Mouse (Mus musculus) hindbrain, embryonic 13.5 days (tissue): Measurements from ENCODE around the gene Cul4a. TPM values are rescaled to one million over a fixed set of nuclear protein-coding genes. Genes with fewer than 3 reads are reported as not detected.
A peak's percentile ranks its signal among the peaks of the same experiment; 100 is the strongest.
"Not testable (repeated sequence)": the region's sequence is repeated elsewhere in the genome, so short reads cannot be mapped to it uniquely, and the experiment has no call there.

Experiments
- ATAC-seq: fragments of 200-750 bp; cut with Nextera tagmentation; 2 replicates; pipeline ENCODE4 v1.8.0; 2017; ENCODE audit warnings: moderate TSS enrichment; ENCODE audit not compliant: low FRiP score
- H3K27ac ChIP-seq: fragments of 300-500 bp; sonication (generic); 2 replicates; pipeline ENCODE4 v1.5.1; 2015; ENCODE audit warnings: inconsistent platforms, mild to moderate bottlenecking, moderate library complexity
- H3K27me3 ChIP-seq: fragments of 300-500 bp; sonication (generic); 2 replicates; pipeline ENCODE4 v1.6.1; 2015; ENCODE audit warnings: mild to moderate bottlenecking, inconsistent platforms
- H3K36me3 ChIP-seq: fragments of 300-500 bp; sonication (generic); 2 replicates; pipeline ENCODE4 v1.6.1; 2015; ENCODE audit warnings: mild to moderate bottlenecking, inconsistent platforms
- H3K4me1 ChIP-seq: fragments of 300-500 bp; sonication (generic); replicated peaks from 2 replicates; pipeline ENCODE4 v1.6.1; 2015; ENCODE audit warnings: inconsistent platforms
- H3K4me2 ChIP-seq: fragments of 300-500 bp; sonication (generic); 2 replicates; pipeline ENCODE4 v1.6.1; 2015; ENCODE audit warnings: inconsistent platforms, mild to moderate bottlenecking, moderate library complexity
- H3K4me3 ChIP-seq: fragments of 300-500 bp; sonication (generic); 2 replicates; pipeline ENCODE4 v1.5.1; 2015; ENCODE audit warnings: mild to moderate bottlenecking, inconsistent platforms
- H3K9ac ChIP-seq: fragments of 300-500 bp; sonication (generic); 2 replicates; pipeline ENCODE4 v1.6.1; 2015; ENCODE audit warnings: mild to moderate bottlenecking, inconsistent platforms
- H3K9me3 ChIP-seq: fragments of 300-500 bp; sonication (generic); 2 replicates; pipeline ENCODE4 v1.6.1; 2016; ENCODE audit warnings: inconsistent platforms
- WGBS: fragments of 180-500 bp; shearing (Covaris S2); methylation state at CpG from one replicate; pipeline ENCODE4 v1.1.7; 2015; 5-methylcytosine and 5-hydroxymethylcytosine counted together
- polyA plus RNA-seq: library from polyadenylated mRNA; unstranded; fragments of >200 nt; fragmentation: Nextera tagmentation; extraction: Ambion mirVana; gene quantifications from 2 replicates; pipeline ENCODE4 v1.2.1, GENCODE M21; 2015

Cul4a gene
- 71.7 and 73.0 TPM in 2 replicates for polyA plus RNA-seq

GRCm38 (mm10) chr8:13105087-13105881 is at the start of gene Cul4a, which contains the start of gene Pcid2:
Cul4a (plus strand) TSS chr8:13105621.
Pcid2 (minus strand) TSS chr8:13105459.
- H3K4me2 ChIP-seq, result peak within 1 kb of the TSS; percentile 98
- under 1% methylated on average over 87 of the region's 87 CpGs for WGBS
- ATAC-seq, result peak; percentile 95

GRCm38 (mm10) chr8:13057351-13057750 is 48.1 kb upstream of the Cul4a start:
- H3K4me3 ChIP-seq, result no peak overlapping the region
- no peaks in the 10 kb centered on the region for H3K36me3 ChIP-seq
- no peaks in the 10 kb centered on the region for H3K9me3 ChIP-seq
- H3K27me3 ChIP-seq, result 0 out of 2 replicates have a peak, but pooled peaks cover under 1% of the 10 kb centered on the region
- ATAC-seq, result no peak
- WGBS, result 88% methylated on average over 4 of the region's 4 CpGs
- H3K4me2 ChIP-seq, result no peak overlapping the region
- no peak overlapping the region for H3K27ac ChIP-seq
- H3K4me1 ChIP-seq, result no peaks in the 10 kb centered on the region
- H3K9ac ChIP-seq, result no peak overlapping the region

More at GRCm38 (mm10) chr8:13105087-13105881, at the start of gene Cul4a, which contains the start of gene Pcid2:
- Histone ChIP-seq H3K9me3 (no peaks in the 10 kb centered on the region), H3K4me1 (peaks cover 56% of the 10 kb centered on the region), H3K36me3 (peaks cover 13% of the 10 kb centered on the region), H3K27ac (peak within 1 kb of the TSS; percentile 96), H3K9ac (peak within 1 kb of the TSS; percentile 97), H3K27me3 (no peaks in the 10 kb centered on the region), H3K4me3 (peak within 1 kb of the TSS; percentile 82)

- Histone ChIP-seq H3K27ac (no peak within 1 kb of the TSS), H3K36me3 (no peaks in the 10 kb centered on the region), H3K4me2 (no peak within 1 kb of the TSS), H3K9ac (no peak within 1 kb of the TSS), H3K9me3 (no peaks in the 10 kb centered on the region), H3K4me3 (no peak within 1 kb of the TSS), H3K4me1 (no peaks in the 10 kb centered on the region), H3K27me3 (no peaks in the 10 kb centered on the region)
- ATAC-seq, result no peak
- WGBS, result 86% methylated on average over 17 of the region's 17 CpGs
Measured at GRCm38 (mm10) chr8:13060441-13061150, 44.8 kb upstream of the Cul4a start, which contains the start of gene Proz. Proz (plus strand) TSS chr8:13060914.

GRCm38 (mm10) chr8:13063112-13063511 is 42.3 kb upstream of the Cul4a start:
- no peaks in the 10 kb centered on the region for H3K36me3 ChIP-seq
- H3K4me1 ChIP-seq, result no peaks in the 10 kb centered on the region
- no peak overlapping the region for H3K4me3 ChIP-seq
- H3K4me2 ChIP-seq, result no peak overlapping the region
- 85% methylated on average over 16 of the region's 16 CpGs for WGBS
- H3K27ac ChIP-seq, result no peak overlapping the region
- no peaks in the 10 kb centered on the region for H3K9me3 ChIP-seq
- H3K9ac ChIP-seq, result no peak overlapping the region
- H3K27me3 ChIP-seq, result no peaks in the 10 kb centered on the region
- no peak for ATAC-seq

GRCm38 (mm10) chr8:13073255-13073654 is 32.2 kb upstream of the Cul4a start:
- Histone ChIP-seq H3K27ac (no peak overlapping the region), H3K9me3 (no peaks in the 10 kb centered on the region), H3K4me2 (no peak overlapping the region), H3K27me3 (no peaks in the 10 kb centered on the region), H3K4me3 (no peak overlapping the region), H3K9ac (no peak overlapping the region), H3K4me1 (no peaks in the 10 kb centered on the region), H3K36me3 (peaks cover 65% of the 10 kb centered on the region)
- 96% methylated on average over 11 of the region's 11 CpGs for WGBS
- ATAC-seq, result no peak

- no peak overlapping the region for H3K27ac ChIP-seq
- no peaks in the 10 kb centered on the region for H3K4me1 ChIP-seq
- H3K27me3 ChIP-seq, result no peaks in the 10 kb centered on the region
- peaks cover 82% of the 10 kb centered on the region for H3K36me3 ChIP-seq
- H3K4me2 ChIP-seq, result no peak overlapping the region
- H3K9me3 ChIP-seq, result no peaks in the 10 kb centered on the region
- ATAC-seq, result no peak
- no peak overlapping the region for H3K4me3 ChIP-seq
- 94% methylated on average over 8 of the region's 8 CpGs for WGBS
- H3K9ac ChIP-seq, result no peak overlapping the region
Measured at GRCm38 (mm10) chr8:13075044-13075443, 30.4 kb upstream of the Cul4a start.

- not testable (repeated sequence) for H3K4me1 ChIP-seq, H3K9ac ChIP-seq, H3K27ac ChIP-seq, H3K4me3 ChIP-seq, H3K4me2 ChIP-seq, H3K27me3 ChIP-seq, ATAC-seq, H3K9me3 ChIP-seq
- 100% methylated on average over 1 of the region's 1 CpGs for WGBS
- peaks cover 88% of the 10 kb centered on the region for H3K36me3 ChIP-seq
Measured at GRCm38 (mm10) chr8:13075579-13075978, 29.8 kb upstream of the Cul4a start.

- Histone ChIP-seq H3K4me3 (no peak overlapping the region), H3K9me3 (no peaks in the 10 kb centered on the region), H3K27ac (no peak overlapping the region), H3K36me3 (peaks cover 100% of the 10 kb centered on the region), H3K4me1 (no peaks in the 10 kb centered on the region), H3K4me2 (no peak overlapping the region), H3K27me3 (no peaks in the 10 kb centered on the region), H3K9ac (no peak overlapping the region)
- 93% methylated on average over 7 of the region's 7 CpGs for WGBS
- ATAC-seq, result no peak
Measured at GRCm38 (mm10) chr8:13077542-13077941, 27.9 kb upstream of the Cul4a start.

- H3K4me2 ChIP-seq, result peak overlapping the region; percentile 98
- WGBS, result under 1% methylated on average over 45 of the region's 45 CpGs
- H3K27me3 ChIP-seq, result no peaks in the 10 kb centered on the region
- H3K9ac ChIP-seq, result peak overlapping the region; percentile 88
- peak overlapping the region; percentile 82 for H3K4me3 ChIP-seq
- peaks cover 52% of the 10 kb centered on the region for H3K4me1 ChIP-seq
- H3K36me3 ChIP-seq, result peaks cover 19% of the 10 kb centered on the region
- H3K9me3 ChIP-seq, result no peaks in the 10 kb centered on the region
- peak overlapping the region; percentile 96 for H3K27ac ChIP-seq
- peak; percentile 83 for ATAC-seq
Measured at GRCm38 (mm10) chr8:13104691-13105086, 732 bp upstream of the Cul4a start.

- H3K4me1 ChIP-seq, result peaks cover 59% of the 10 kb centered on the region
- under 1% methylated on average over 62 of the region's 63 CpGs for WGBS
Measured at GRCm38 (mm10) chr8:13105908-13106551, 609 bp downstream of the Cul4a start.

GRCm38 (mm10) chr8:13107990-13108638 is 2.7 kb downstream of the Cul4a start:
- Histone ChIP-seq H3K9ac (no peak overlapping the region), H3K4me2 (no peak overlapping the region), H3K4me1 (peaks cover 60% of the 10 kb centered on the region), H3K4me3 (no peak overlapping the region), H3K36me3 (0 out of 2 replicates have a peak, but pooled peaks cover 3% of the 10 kb centered on the region), H3K27ac (no peak overlapping the region), H3K27me3 (no peaks in the 10 kb centered on the region), H3K9me3 (no peaks in the 10 kb centered on the region)
- no peak for ATAC-seq
- WGBS, result 91% methylated on average over 13 of the region's 13 CpGs

More at GRCm38 (mm10) chr8:13105908-13106551, 609 bp downstream of the Cul4a start:
- Histone ChIP-seq H3K27me3 (no peaks in the 10 kb centered on the region), H3K27ac (peak overlapping the region; percentile 96), H3K4me2 (peak overlapping the region; percentile 98), H3K4me3 (peak overlapping the region; percentile 82), H3K36me3 (peaks cover 10% of the 10 kb centered on the region), H3K9me3 (no peaks in the 10 kb centered on the region), H3K9ac (peak overlapping the region; percentile 97)
- peak; percentile 65 for ATAC-seq
